Mouse (Mus musculus) G1E (cell line): ENCODE measurements around the gene Polr3b.

ENCODE experiments used
- CTCF ChIP-seq: IDR thresholded peaks from 2 replicates; pipeline ENCODE4 v1.5.1; 2012; ENCODE audit warnings: low read depth, low read length, inconsistent platforms, mixed read lengths
- GATA1 ChIP-seq: IDR thresholded peaks from 2 replicates; pipeline ENCODE4 v1.6.1; 2012; ENCODE audit warnings: borderline replicate concordance, low read length, inconsistent platforms, mixed read lengths
- GATA2 ChIP-seq: IDR thresholded peaks from 2 replicates; pipeline ENCODE4 v1.6.1; 2012; ENCODE audit warnings: low read depth, low read length, inconsistent platforms, borderline replicate concordance
- POLR2AphosphoS5 ChIP-seq: IDR thresholded peaks from 2 replicates; pipeline ENCODE4 v1.6.1; 2012; ENCODE audit warnings: low read depth, low read length, inconsistent platforms; ENCODE audit not compliant: insufficient replicate concordance
- TAL1 ChIP-seq: conservative IDR thresholded peaks from 2 replicates; pipeline ENCODE4 v1.6.1; 2012; ENCODE audit warnings: low read depth, low read length, inconsistent platforms, mixed read lengths

- TF ChIP-seq TAL1 (no peak), CTCF (no peak), GATA1 (no peak), POLR2AphosphoS5 (no peak), GATA2 (no peak)
These were observed 19.5 kb downstream of the Polr3b start for GRCm38 (mm10) chr10:84641576-84641975.
